Mouse (Mus musculus): Measurements from ENCODE around the gene Dcakd. TPM values are rescaled to one million over a fixed set of nuclear protein-coding genes. Genes with fewer than 3 reads are reported as not detected.

The Dcakd gene
- polyA plus RNA-seq, 1 experiment from 2014 or later, result 137 TPM

GRCm38 (mm10) chr11:103066191-103067050 is 38.3 kb upstream of the Dcakd start:
- WGBS, result 90% methylated on average over 14 of the region's 14 CpGs
- DNase-seq (ENCODE audit: low spot score), result no peak
- Histone ChIP-seq H3K27ac (no peak overlapping the region), H3K9me3 (no peaks in the 10 kb centered on the region), H3K27me3 (ENCODE audit: insufficient read depth, poor library complexity, severe bottlenecking) (no peaks in the 10 kb centered on the region), H3K4me1 (peaks cover 15% of the 10 kb centered on the region), H3K4me3 (no peak overlapping the region), H3K36me3 (peaks cover 94% of the 10 kb centered on the region)

GRCm38 (mm10) chr11:103058499-103059085 is 30.5 kb upstream of the Dcakd start:
- peaks cover 96% of the 10 kb centered on the region for H3K36me3 ChIP-seq
- no peak overlapping the region for H3K4me3 ChIP-seq
- H3K4me1 ChIP-seq, result no peaks in the 10 kb centered on the region
- no peak for DNase-seq (ENCODE audit: low spot score)
- WGBS, result 67% methylated on average over 3 of the region's 3 CpGs
- no peaks in the 10 kb centered on the region for H3K9me3 ChIP-seq
- no peak overlapping the region for H3K27ac ChIP-seq
- H3K27me3 ChIP-seq (ENCODE audit: insufficient read depth, poor library complexity, severe bottlenecking), result no peaks in the 10 kb centered on the region

- peaks cover 8% of the 10 kb centered on the region; the same call in 1 of the 2 replicates for H3K4me1 ChIP-seq
- WGBS, result 93% methylated on average over 7 of the region's 7 CpGs
- H3K36me3 ChIP-seq, result peaks cover 96% of the 10 kb centered on the region
These were observed 28.5 kb upstream of the Dcakd start for GRCm38 (mm10) chr11:103056636-103057035.

GRCm38 (mm10) chr11:103054798-103055197 is 26.7 kb upstream of the Dcakd start:
- peaks cover 90% of the 10 kb centered on the region for H3K36me3 ChIP-seq
- 42% methylated on average over 6 of the region's 6 CpGs for WGBS
- H3K27ac ChIP-seq, result no peak overlapping the region
- peaks cover 11% of the 10 kb centered on the region; the same call in 1 of the 2 replicates for H3K4me1 ChIP-seq
- DNase-seq (ENCODE audit: low spot score), result no peak
- no peaks in the 10 kb centered on the region for H3K27me3 ChIP-seq (ENCODE audit: insufficient read depth, poor library complexity, severe bottlenecking)
- no peak overlapping the region for H3K4me3 ChIP-seq
- H3K9me3 ChIP-seq, result no peaks in the 10 kb centered on the region

More at GRCm38 (mm10) chr11:103056636-103057035, 28.5 kb upstream of the Dcakd start:
- Histone ChIP-seq H3K4me3 (no peak overlapping the region), H3K27ac (no peak overlapping the region), H3K9me3 (no peaks in the 10 kb centered on the region), H3K27me3 (ENCODE audit: insufficient read depth, poor library complexity, severe bottlenecking) (no peaks in the 10 kb centered on the region)
- no peak for DNase-seq (ENCODE audit: low spot score)

GRCm38 (mm10) chr11:103053191-103054076 is 25.3 kb upstream of the Dcakd start:
- peaks cover 11% of the 10 kb centered on the region; the same call in 1 of the 2 replicates for H3K4me1 ChIP-seq
- 0 out of 2 replicates have a peak overlapping the region, but pooled peaks have one; percentile 43 for H3K27ac ChIP-seq
- DNase-seq (ENCODE audit: low spot score), result no peak
- no peaks in the 10 kb centered on the region for H3K9me3 ChIP-seq
- H3K4me3 ChIP-seq, result no peak overlapping the region
- 86% methylated on average over 18 of the region's 18 CpGs for WGBS
- no peaks in the 10 kb centered on the region for H3K27me3 ChIP-seq (ENCODE audit: insufficient read depth, poor library complexity, severe bottlenecking)
- H3K36me3 ChIP-seq, result peaks cover 81% of the 10 kb centered on the region

- H3K9me3 ChIP-seq, result no peaks in the 10 kb centered on the region
- peaks cover 74% of the 10 kb centered on the region for H3K36me3 ChIP-seq
- H3K27ac ChIP-seq, result peak overlapping the region; percentile 36; the same call in 1 of the 2 replicates
- H3K27me3 ChIP-seq (ENCODE audit: insufficient read depth, poor library complexity, severe bottlenecking), result no peaks in the 10 kb centered on the region
- no peak overlapping the region for H3K4me3 ChIP-seq
- 92% methylated on average over 6 of the region's 6 CpGs for WGBS
- DNase-seq (ENCODE audit: low spot score), result no peak
- H3K4me1 ChIP-seq, result peaks cover 11% of the 10 kb centered on the region; the same call in 1 of the 2 replicates
These were observed 23.9 kb upstream of the Dcakd start for GRCm38 (mm10) chr11:103052078-103052477.

GRCm38 (mm10) chr11:103051249-103051691 is 23.1 kb upstream of the Dcakd start:
- 32% methylated on average over 8 of the region's 8 CpGs for WGBS
- Histone ChIP-seq H3K4me1 (peaks cover 11% of the 10 kb centered on the region; the same call in 1 of the 2 replicates), H3K9me3 (no peaks in the 10 kb centered on the region), H3K27ac (no peak overlapping the region; the same call in 1 of the 2 replicates), H3K4me3 (no peak overlapping the region), H3K27me3 (ENCODE audit: insufficient read depth, poor library complexity, severe bottlenecking) (no peaks in the 10 kb centered on the region), H3K36me3 (peaks cover 71% of the 10 kb centered on the region)
- peak; percentile 90 for DNase-seq (ENCODE audit: low spot score)

- Histone ChIP-seq H3K27me3 (ENCODE audit: insufficient read depth, poor library complexity, severe bottlenecking) (no peaks in the 10 kb centered on the region), H3K9me3 (no peaks in the 10 kb centered on the region), H3K27ac (no peak overlapping the region), H3K4me1 (peaks cover 11% of the 10 kb centered on the region; the same call in 1 of the 2 replicates), H3K36me3 (peaks cover 71% of the 10 kb centered on the region), H3K4me3 (no peak overlapping the region)
- WGBS, result 93% methylated on average over 9 of the region's 9 CpGs
- no peak for DNase-seq (ENCODE audit: low spot score)
These were observed 22.0 kb upstream of the Dcakd start for GRCm38 (mm10) chr11:103050153-103050552.

GRCm38 (mm10) chr11:103049611-103050010 is 21.5 kb upstream of the Dcakd start:
- 90% methylated on average over 5 of the region's 5 CpGs for WGBS
- Histone ChIP-seq H3K9me3 (no peaks in the 10 kb centered on the region), H3K4me1 (peaks cover 11% of the 10 kb centered on the region; the same call in 1 of the 2 replicates), H3K27ac (no peak overlapping the region), H3K4me3 (no peak overlapping the region), H3K27me3 (ENCODE audit: insufficient read depth, poor library complexity, severe bottlenecking) (no peaks in the 10 kb centered on the region), H3K36me3 (peaks cover 71% of the 10 kb centered on the region)
- no peak for DNase-seq (ENCODE audit: low spot score)

GRCm38 (mm10) chr11:103046286-103046685 is 18.2 kb upstream of the Dcakd start:
- Histone ChIP-seq H3K36me3 (peaks cover 66% of the 10 kb centered on the region), H3K4me1 (0 out of 2 replicates have a peak, but pooled peaks cover 3% of the 10 kb centered on the region), H3K27me3 (ENCODE audit: insufficient read depth, poor library complexity, severe bottlenecking) (no peaks in the 10 kb centered on the region), H3K27ac (no peak overlapping the region), H3K4me3 (no peak overlapping the region), H3K9me3 (no peaks in the 10 kb centered on the region)
- WGBS, result 76% methylated on average over 8 of the region's 8 CpGs
- DNase-seq (ENCODE audit: low spot score), result no peak

- 97% methylated on average over 3 of the region's 3 CpGs for WGBS
- Histone ChIP-seq H3K4me1 (0 out of 2 replicates have a peak, but pooled peaks cover 4% of the 10 kb centered on the region), H3K36me3 (peaks cover 57% of the 10 kb centered on the region), H3K27ac (no peak overlapping the region), H3K4me3 (no peak overlapping the region), H3K9me3 (no peaks in the 10 kb centered on the region), H3K27me3 (ENCODE audit: insufficient read depth, poor library complexity, severe bottlenecking) (no peaks in the 10 kb centered on the region)
- DNase-seq (ENCODE audit: low spot score), result no peak
These were observed 15.8 kb upstream of the Dcakd start for GRCm38 (mm10) chr11:103043982-103044381.

- Histone ChIP-seq H3K4me1 (peaks cover 8% of the 10 kb centered on the region; the same call in 1 of the 2 replicates), H3K36me3 (peaks cover 65% of the 10 kb centered on the region), H3K9me3 (no peaks in the 10 kb centered on the region), H3K27me3 (ENCODE audit: insufficient read depth, poor library complexity, severe bottlenecking) (no peaks in the 10 kb centered on the region), H3K4me3 (no peak overlapping the region), H3K27ac (no peak overlapping the region)
- WGBS, result 82% methylated on average over 4 of the region's 4 CpGs
- DNase-seq (ENCODE audit: low spot score), result no peak
These were observed 14.7 kb upstream of the Dcakd start for GRCm38 (mm10) chr11:103042828-103043227.
